Mouse (Mus musculus) hindbrain, embryonic 13.5 days (tissue): ENCODE data around the gene Agap1. TPM values are rescaled to one million over a fixed set of nuclear protein-coding genes. Genes with fewer than 3 reads are reported as not detected.

ENCODE experiments used
- ATAC-seq: fragments of 200-750 bp; cut with Nextera tagmentation; 2 replicates; pipeline ENCODE4 v1.8.0; 2017; ENCODE audit warnings: moderate TSS enrichment; ENCODE audit not compliant: low FRiP score
- H3K27ac ChIP-seq: fragments of 300-500 bp; sonication (generic); 2 replicates; pipeline ENCODE4 v1.5.1; 2015; ENCODE audit warnings: inconsistent platforms, mild to moderate bottlenecking, moderate library complexity
- H3K27me3 ChIP-seq: fragments of 300-500 bp; sonication (generic); 2 replicates; pipeline ENCODE4 v1.6.1; 2015; ENCODE audit warnings: mild to moderate bottlenecking, inconsistent platforms
- H3K36me3 ChIP-seq: fragments of 300-500 bp; sonication (generic); 2 replicates; pipeline ENCODE4 v1.6.1; 2015; ENCODE audit warnings: mild to moderate bottlenecking, inconsistent platforms
- H3K4me1 ChIP-seq: fragments of 300-500 bp; sonication (generic); replicated peaks from 2 replicates; pipeline ENCODE4 v1.6.1; 2015; ENCODE audit warnings: inconsistent platforms
- H3K4me2 ChIP-seq: fragments of 300-500 bp; sonication (generic); 2 replicates; pipeline ENCODE4 v1.6.1; 2015; ENCODE audit warnings: inconsistent platforms, mild to moderate bottlenecking, moderate library complexity
- H3K4me3 ChIP-seq: fragments of 300-500 bp; sonication (generic); 2 replicates; pipeline ENCODE4 v1.5.1; 2015; ENCODE audit warnings: mild to moderate bottlenecking, inconsistent platforms
- H3K9ac ChIP-seq: fragments of 300-500 bp; sonication (generic); 2 replicates; pipeline ENCODE4 v1.6.1; 2015; ENCODE audit warnings: mild to moderate bottlenecking, inconsistent platforms
- H3K9me3 ChIP-seq: fragments of 300-500 bp; sonication (generic); 2 replicates; pipeline ENCODE4 v1.6.1; 2016; ENCODE audit warnings: inconsistent platforms
- WGBS: fragments of 180-500 bp; shearing (Covaris S2); methylation state at CpG from one replicate; pipeline ENCODE4 v1.1.7; 2015; 5-methylcytosine and 5-hydroxymethylcytosine counted together
- polyA plus RNA-seq: library from polyadenylated mRNA; unstranded; fragments of >200 nt; fragmentation: Nextera tagmentation; extraction: Ambion mirVana; gene quantifications from 2 replicates; pipeline ENCODE4 v1.2.1, GENCODE M21; 2015

Agap1 gene
- polyA plus RNA-seq, 1 experiment from 2014 or later, result 51.3 TPM

DNA sequence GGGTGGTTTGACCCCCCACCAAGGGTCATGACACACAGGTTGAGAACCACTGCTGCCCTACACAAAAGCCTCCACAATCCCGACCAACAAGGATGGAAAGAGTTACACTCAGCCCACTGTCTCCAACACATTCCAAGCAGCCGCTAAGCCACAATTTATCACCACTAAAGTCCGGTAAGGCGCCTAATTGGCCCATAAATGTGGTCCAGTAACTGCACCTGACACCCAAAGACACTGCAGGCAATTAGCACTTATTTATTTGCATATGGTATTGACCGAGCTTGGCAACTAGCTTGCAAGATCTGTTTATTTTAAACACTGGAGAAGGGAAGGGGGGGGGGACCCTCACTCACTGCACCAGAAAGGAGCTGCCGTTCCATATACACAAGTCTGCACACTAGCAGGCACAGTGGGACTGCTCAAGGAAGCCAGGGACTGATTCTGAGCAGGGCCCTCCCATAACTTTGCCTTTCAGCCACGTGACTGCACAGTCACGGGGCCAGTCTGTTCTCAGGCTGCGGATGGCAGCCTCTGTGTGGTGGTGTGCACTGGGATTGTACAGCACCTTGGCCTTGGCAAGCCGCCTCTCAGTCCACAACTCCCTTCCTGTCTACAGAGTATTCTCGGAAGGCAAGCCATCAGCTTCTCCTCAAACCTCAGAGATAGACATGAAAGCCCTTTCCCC lies 445.3 kb downstream of the Agap1 start:
- H3K36me3 ChIP-seq, result peaks cover 11% of the 10 kb centered on the region
- WGBS, result 67% methylated on average over 11 of the region's 11 CpGs
- no peak overlapping the region for H3K4me3 ChIP-seq

DNA sequence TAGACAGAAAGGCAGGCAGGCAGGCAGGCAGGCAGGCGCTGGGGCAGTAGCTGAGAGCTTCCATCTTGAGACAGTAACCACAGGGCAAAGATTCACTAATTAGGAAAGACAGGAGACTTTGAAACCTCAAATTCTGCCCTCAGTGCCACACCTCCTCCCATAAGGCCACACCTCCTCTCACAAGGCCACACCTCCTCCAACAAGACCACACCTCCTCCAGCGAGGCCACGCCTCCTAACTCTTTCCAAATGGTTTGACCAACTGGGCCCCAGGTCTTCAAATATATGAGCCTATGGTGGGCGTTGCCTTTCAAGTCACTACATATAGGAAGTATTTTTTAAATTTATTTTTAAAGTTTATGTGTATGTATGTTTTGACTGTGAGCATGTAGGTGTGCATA lies 446.8 kb downstream of the Agap1 start:
- WGBS, result 79% methylated on average over 4 of the region's 4 CpGs
- H3K4me2 ChIP-seq, result no peak overlapping the region
- H3K4me3 ChIP-seq, result no peak overlapping the region
- no peak overlapping the region for H3K9ac ChIP-seq
- H3K27ac ChIP-seq, result no peak overlapping the region
- peaks cover 6% of the 10 kb centered on the region; the same call in 1 of the 2 replicates for H3K9me3 ChIP-seq
- H3K4me1 ChIP-seq, result peaks cover 6% of the 10 kb centered on the region
- ATAC-seq, result no peak
- no peaks in the 10 kb centered on the region for H3K27me3 ChIP-seq
- peaks cover 5% of the 10 kb centered on the region for H3K36me3 ChIP-seq

More for the DNA sequence above, 445.3 kb downstream of the Agap1 start:
- no peak; the same call in 1 of the 2 replicates for ATAC-seq
- Histone ChIP-seq H3K9me3 (no peaks in the 10 kb centered on the region), H3K9ac (no peak overlapping the region), H3K27me3 (0 out of 2 replicates have a peak, but pooled peaks cover 2% of the 10 kb centered on the region), H3K4me2 (no peak overlapping the region), H3K4me1 (peaks cover 6% of the 10 kb centered on the region), H3K27ac (no peak overlapping the region)

- H3K36me3 ChIP-seq, result peaks cover 5% of the 10 kb centered on the region
- ATAC-seq, result no peak
- H3K4me2 ChIP-seq, result no peak overlapping the region
- H3K4me3 ChIP-seq, result no peak overlapping the region
- H3K4me1 ChIP-seq, result peaks cover 6% of the 10 kb centered on the region
- H3K9me3 ChIP-seq, result peaks cover 12% of the 10 kb centered on the region; the same call in 1 of the 2 replicates
- no peaks in the 10 kb centered on the region for H3K27me3 ChIP-seq
- WGBS, result 93% methylated on average over 2 of the region's 2 CpGs
- H3K9ac ChIP-seq, result no peak overlapping the region
- H3K27ac ChIP-seq, result no peak overlapping the region
Observed at GRCm38 (mm10) chr1:89902236-89902635, 447.6 kb downstream of the Agap1 start.

DNA sequence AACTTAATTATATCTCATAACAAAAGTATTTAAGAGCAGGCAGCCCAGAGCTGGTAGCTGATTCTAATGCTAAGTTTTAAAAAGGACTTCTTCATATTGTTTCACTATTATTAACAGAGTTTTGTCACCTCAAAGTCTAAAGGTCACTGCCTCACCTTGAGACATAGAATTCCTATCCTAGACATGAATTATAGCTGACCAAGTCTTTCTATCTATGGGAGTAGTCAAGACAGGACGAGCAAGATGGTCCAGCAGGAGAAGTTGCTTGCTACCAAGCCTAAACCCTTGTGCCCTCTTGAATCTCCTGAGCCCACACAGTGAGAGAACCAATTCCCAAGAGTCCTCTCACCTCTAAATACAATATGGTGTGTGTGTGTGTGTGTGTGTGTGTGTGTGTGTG lies 448.0 kb downstream of the Agap1 start:
- H3K4me3 ChIP-seq, result no peak overlapping the region
- no peaks in the 10 kb centered on the region for H3K27me3 ChIP-seq
- WGBS, result 77% methylated on average over 1 of the region's 1 CpGs
- H3K9ac ChIP-seq, result no peak overlapping the region
- no peak overlapping the region for H3K27ac ChIP-seq
- peaks cover 12% of the 10 kb centered on the region; the same call in 1 of the 2 replicates for H3K9me3 ChIP-seq
- peaks cover 3% of the 10 kb centered on the region; the same call in 1 of the 2 replicates for H3K36me3 ChIP-seq
- ATAC-seq, result no peak
- H3K4me1 ChIP-seq, result peaks cover 6% of the 10 kb centered on the region
- no peak overlapping the region for H3K4me2 ChIP-seq

DNA sequence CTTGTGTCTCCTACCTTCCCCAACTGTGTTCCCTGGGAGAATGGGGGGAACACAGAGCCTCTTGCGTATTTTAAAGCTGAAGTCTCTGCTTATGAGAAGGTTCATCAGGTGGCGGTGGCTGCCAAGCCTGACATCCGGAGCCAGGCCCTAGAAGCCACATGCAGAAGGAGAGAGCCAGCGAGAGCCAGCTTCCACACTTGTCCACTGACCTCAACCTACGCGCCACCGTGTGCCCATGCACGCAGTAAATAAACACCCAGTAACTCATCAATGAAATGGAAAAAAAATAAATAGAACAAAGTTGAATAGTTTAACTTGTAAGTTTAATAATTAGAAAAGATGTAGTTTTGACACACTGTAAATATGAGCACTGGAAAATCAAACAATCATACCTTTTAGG lies 455.2 kb downstream of the Agap1 start:
- no peak overlapping the region for H3K4me3 ChIP-seq
- H3K4me1 ChIP-seq, result peaks cover 7% of the 10 kb centered on the region
- peaks cover 12% of the 10 kb centered on the region; the same call in 1 of the 2 replicates for H3K9me3 ChIP-seq
- 0 out of 2 replicates have a peak, but pooled peaks cover 4% of the 10 kb centered on the region for H3K27me3 ChIP-seq
- H3K36me3 ChIP-seq, result peaks cover 3% of the 10 kb centered on the region; the same call in 1 of the 2 replicates
- WGBS, result 92% methylated on average over 8 of the region's 8 CpGs
- H3K27ac ChIP-seq, result no peak overlapping the region
- no peak overlapping the region for H3K9ac ChIP-seq
- ATAC-seq, result no peak
- H3K4me2 ChIP-seq, result no peak overlapping the region

DNA sequence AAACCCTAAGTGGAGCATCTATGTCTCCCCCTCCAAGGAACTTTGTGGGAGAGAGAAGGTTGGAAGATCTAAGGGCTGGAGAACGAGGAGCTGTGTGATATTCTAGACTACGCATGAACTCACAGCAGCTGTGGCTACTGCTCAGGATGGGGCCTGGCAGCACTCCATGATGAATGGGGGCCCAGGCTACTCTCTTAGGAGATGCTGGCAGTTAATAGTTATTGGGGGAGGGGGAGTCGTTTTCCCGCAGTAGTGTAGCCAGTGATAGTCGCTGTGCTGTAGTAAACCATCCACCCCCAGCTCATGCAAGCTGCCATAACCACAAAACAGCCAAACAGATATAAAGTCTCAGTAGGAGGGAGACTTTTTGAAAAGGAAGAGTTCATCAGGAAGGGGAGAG lies 457.8 kb downstream of the Agap1 start:
- no peak overlapping the region for H3K4me2 ChIP-seq
- no peaks in the 10 kb centered on the region for H3K9me3 ChIP-seq
- H3K4me1 ChIP-seq, result peaks cover 7% of the 10 kb centered on the region
- H3K27ac ChIP-seq, result no peak overlapping the region
- no peaks in the 10 kb centered on the region for H3K36me3 ChIP-seq
- no peak for ATAC-seq
- H3K27me3 ChIP-seq, result peaks cover 4% of the 10 kb centered on the region; the same call in 1 of the 2 replicates
- WGBS, result 21% methylated on average over 5 of the region's 5 CpGs
- no peak overlapping the region for H3K4me3 ChIP-seq
- no peak overlapping the region for H3K9ac ChIP-seq

DNA sequence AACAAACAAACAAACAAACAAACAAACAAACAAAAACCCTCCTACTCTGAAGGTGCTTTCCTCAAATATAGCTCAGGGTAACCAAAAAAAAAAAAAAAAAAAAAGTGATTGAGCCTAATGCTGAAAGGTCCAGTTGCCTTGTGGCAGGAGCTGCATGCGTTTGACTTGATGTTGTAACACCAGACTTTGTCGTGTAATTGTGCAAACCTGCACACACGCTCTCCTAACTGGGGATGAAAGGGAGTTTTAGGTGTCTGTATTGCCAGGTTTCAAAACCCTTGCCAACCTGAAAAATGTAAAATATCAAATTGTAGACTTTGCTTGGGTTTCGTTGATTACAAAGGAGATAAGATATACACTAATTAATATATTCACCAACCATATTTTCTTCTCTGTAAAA lies 459.0 kb downstream of the Agap1 start:
- Histone ChIP-seq H3K27ac (no peak overlapping the region), H3K9me3 (no peaks in the 10 kb centered on the region), H3K9ac (no peak overlapping the region), H3K36me3 (no peaks in the 10 kb centered on the region), H3K4me1 (peaks cover 7% of the 10 kb centered on the region), H3K27me3 (peaks cover 15% of the 10 kb centered on the region), H3K4me2 (no peak overlapping the region), H3K4me3 (no peak overlapping the region)
- WGBS, result 86% methylated on average over 4 of the region's 4 CpGs
- no peak for ATAC-seq

- Histone ChIP-seq H3K27ac (no peak overlapping the region), H3K9ac (no peak overlapping the region), H3K4me3 (no peak overlapping the region), H3K4me2 (no peak overlapping the region), H3K4me1 (peaks cover 20% of the 10 kb centered on the region), H3K9me3 (no peaks in the 10 kb centered on the region), H3K27me3 (peaks cover 57% of the 10 kb centered on the region), H3K36me3 (no peaks in the 10 kb centered on the region)
- 42% methylated on average over 18 of the region's 18 CpGs for WGBS
- no peak for ATAC-seq
Observed at GRCm38 (mm10) chr1:89918111-89918510, 463.5 kb downstream of the Agap1 start.

GRCm38 (mm10) chr1:89919206-89919605 lies 464.6 kb downstream of the Agap1 start:
- H3K27me3 ChIP-seq, result peaks cover 68% of the 10 kb centered on the region
- WGBS, result 89% methylated on average over 6 of the region's 6 CpGs
- ATAC-seq, result no peak
- H3K4me3 ChIP-seq, result no peak overlapping the region
- H3K27ac ChIP-seq, result no peak overlapping the region
- peaks cover 30% of the 10 kb centered on the region for H3K4me1 ChIP-seq
- H3K4me2 ChIP-seq, result no peak overlapping the region
- no peak overlapping the region for H3K9ac ChIP-seq
- no peaks in the 10 kb centered on the region for H3K36me3 ChIP-seq
- no peaks in the 10 kb centered on the region for H3K9me3 ChIP-seq

DNA sequence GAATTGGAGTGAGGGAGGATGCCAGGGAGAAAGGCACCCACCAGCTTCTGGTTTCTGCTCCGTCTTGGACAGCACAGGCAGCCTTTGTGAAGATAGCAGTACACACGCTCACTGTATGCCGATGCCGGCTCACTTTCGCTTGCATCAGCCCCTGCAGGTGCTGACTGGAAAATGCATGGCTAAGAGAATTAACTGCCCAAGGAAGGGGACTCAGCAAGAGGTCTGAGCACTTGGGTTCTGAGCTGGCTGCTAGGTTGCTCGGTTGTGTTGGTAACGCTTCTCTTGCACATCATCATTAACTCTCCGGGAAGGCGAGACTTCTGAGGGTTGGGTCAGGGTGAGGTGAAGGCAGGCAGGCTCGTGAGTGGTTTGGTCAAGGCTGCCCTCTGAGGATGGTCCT lies 467.2 kb downstream of the Agap1 start:
- H3K4me2 ChIP-seq, result peak overlapping the region; percentile 49; the same call in 1 of the 2 replicates
- 0 out of 2 replicates have a peak, but pooled peaks have one; percentile 34 for ATAC-seq
- H3K9ac ChIP-seq, result no peak overlapping the region

GRCm38 (mm10) chr1:89922282-89922681 lies 467.7 kb downstream of the Agap1 start:
- WGBS, result 2% methylated on average over 7 of the region's 7 CpGs
- peaks cover 96% of the 10 kb centered on the region for H3K27me3 ChIP-seq
- H3K9me3 ChIP-seq, result no peaks in the 10 kb centered on the region
- H3K27ac ChIP-seq, result 0 out of 2 replicates have a peak overlapping the region, but pooled peaks have one; percentile 12
- no peaks in the 10 kb centered on the region for H3K36me3 ChIP-seq
- ATAC-seq, result no peak
- peak overlapping the region; percentile 49 for H3K4me2 ChIP-seq
- H3K4me1 ChIP-seq, result peaks cover 61% of the 10 kb centered on the region
- no peak overlapping the region for H3K4me3 ChIP-seq
- no peak overlapping the region for H3K9ac ChIP-seq

More for the DNA sequence above, 467.2 kb downstream of the Agap1 start:
- H3K27me3 ChIP-seq, result peaks cover 91% of the 10 kb centered on the region
- no peaks in the 10 kb centered on the region for H3K36me3 ChIP-seq
- H3K4me1 ChIP-seq, result peaks cover 56% of the 10 kb centered on the region
- 3% methylated on average over 10 of the region's 10 CpGs for WGBS
- 0 out of 2 replicates have a peak overlapping the region, but pooled peaks have one; percentile 12 for H3K27ac ChIP-seq
- no peak overlapping the region for H3K4me3 ChIP-seq
- no peaks in the 10 kb centered on the region for H3K9me3 ChIP-seq

- Histone ChIP-seq H3K4me3 (peak overlapping the region; percentile 23), H3K9me3 (no peaks in the 10 kb centered on the region), H3K36me3 (no peaks in the 10 kb centered on the region), H3K27ac (peak overlapping the region; percentile 36; the same call in 1 of the 2 replicates), H3K4me1 (peaks cover 65% of the 10 kb centered on the region), H3K9ac (peak overlapping the region; percentile 46; the same call in 1 of the 2 replicates), H3K27me3 (peaks cover 96% of the 10 kb centered on the region), H3K4me2 (peak overlapping the region; percentile 49)
- no peak for ATAC-seq
- WGBS, result 2% methylated on average over 38 of the region's 41 CpGs
Observed at GRCm38 (mm10) chr1:89922883-89923641, 468.5 kb downstream of the Agap1 start.
